Mouse (Mus musculus): ENCODE measurements around the gene Atxn7l2.
A peak's percentile ranks its signal among the peaks of the same experiment; 100 is the strongest.

Atxn7l2 gene

DNA sequence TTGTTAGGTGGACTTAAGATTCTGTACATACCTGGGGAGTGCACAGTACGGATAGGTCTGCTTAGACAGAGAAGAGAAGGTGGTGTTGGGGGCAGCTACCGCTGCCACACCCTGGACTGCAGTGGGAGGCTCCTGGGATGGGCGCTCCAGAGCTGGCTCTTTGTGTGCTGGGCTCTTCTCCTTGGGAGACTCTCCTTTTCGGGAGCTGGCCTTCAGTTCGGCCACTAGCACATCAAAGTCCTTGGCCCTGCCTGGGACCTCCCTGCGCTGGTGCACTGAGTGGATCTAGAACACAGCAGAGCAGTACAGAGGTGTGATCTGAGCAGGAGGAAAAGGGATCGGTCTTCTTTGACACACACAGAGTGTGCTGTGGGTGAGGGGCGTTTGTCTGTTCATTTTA is 5.1 kb downstream of the Atxn7l2 start:
- DNase-seq (ENCODE audit: low spot score in 2 of 2), result no peak

DNA sequence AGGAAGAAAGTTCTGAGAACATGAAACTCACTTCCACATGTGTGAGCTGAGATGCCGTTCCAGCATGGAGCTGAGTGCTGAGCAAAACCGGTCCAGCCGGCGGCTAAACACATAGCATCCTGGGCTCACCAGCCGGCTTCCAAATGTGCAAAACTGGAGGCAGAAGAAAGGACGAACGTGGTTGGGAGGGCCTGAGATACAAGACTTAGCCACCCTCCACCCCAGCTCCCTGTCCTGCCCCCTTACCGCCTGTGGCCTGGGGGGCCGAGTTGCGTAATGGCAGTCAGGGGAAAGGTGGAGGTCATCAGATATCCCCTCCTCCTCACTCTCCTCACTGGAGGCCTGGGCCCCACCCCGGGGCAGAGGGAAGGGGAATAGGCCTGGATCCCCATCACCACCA is 6.3 kb downstream of the Atxn7l2 start:
- no peak for DNase-seq (ENCODE audit: low spot score in 2 of 2)

DNA sequence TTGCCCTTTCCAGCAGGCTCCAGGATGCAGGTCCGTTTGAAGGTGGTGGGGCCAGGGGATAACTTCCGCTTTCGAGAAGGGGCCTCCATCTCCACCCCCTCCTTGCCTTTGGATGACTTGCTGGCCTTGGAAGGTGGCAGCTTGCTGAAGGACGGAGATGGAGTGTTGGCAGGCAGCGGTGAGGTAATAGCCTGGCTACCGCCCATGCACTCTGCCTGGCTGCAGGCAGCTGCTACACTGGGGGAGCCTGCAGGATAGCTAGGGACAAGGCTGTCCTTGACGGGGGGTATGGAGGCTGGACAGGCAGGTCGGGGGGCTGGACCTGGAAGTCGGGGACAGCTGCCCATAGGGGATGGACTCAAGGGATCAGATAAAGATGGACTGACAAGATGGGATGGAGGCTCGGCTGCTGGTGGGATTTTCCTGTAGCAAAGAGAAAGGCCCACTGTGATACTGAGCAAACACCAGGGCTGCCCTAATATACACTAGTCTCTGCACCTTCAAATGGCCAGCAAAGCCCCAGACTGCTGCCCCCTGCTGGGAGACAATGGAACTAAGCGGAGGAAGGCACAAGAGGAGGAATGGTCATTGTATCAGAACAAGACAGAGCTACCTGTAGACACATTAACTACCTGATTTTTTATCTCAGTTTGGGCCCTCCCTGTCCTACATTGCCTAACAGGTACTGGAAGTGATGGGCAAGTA is 7.0 kb downstream of the Atxn7l2 start:
- peak; percentile 81 to 95 for DNase-seq (ENCODE audit: low spot score in 2 of 2)

DNA sequence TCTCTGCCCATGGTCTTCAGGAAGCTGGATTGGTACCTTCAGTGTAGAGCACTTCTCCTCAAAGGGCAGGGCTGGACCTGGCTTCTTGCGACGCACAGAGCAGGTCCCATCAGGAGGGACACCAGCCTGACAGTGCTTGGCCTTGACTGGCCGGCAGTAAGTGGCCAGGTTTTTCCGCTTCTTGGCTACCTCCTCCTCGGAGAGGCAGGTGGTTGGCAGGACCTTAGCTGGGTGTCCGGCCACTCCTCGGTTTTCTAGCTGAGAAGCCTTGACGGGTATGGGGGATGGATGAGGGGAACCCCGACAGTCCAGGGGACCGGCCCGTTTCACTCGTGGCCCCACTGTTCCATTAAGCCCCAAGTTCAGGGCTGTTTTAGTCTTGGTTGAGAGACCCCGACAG is 7.5 kb downstream of the Atxn7l2 start:
- DNase-seq (ENCODE audit: low spot score in 2 of 2), result no peak

DNA sequence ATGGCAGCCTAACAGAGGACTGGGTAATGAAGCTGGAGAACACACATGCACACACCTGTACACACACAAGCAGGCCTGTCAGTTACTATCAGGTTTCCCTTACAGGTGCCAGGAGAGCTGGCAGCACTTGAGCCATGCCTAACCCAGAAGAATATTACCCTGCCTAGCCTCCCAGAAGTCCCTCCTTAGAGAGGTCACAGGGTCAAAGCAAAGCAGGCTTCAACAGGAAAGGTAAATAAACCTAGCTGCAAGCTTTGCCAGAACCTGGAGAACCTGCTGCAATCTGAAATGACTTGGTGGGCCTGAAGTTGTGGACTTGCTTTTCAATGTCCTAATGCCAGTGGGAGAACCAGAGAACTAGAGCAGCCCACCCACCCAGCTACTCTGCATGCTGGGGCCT is 8.2 kb downstream of the Atxn7l2 start:
- DNase-seq (ENCODE audit: low spot score in 2 of 2), result no peak

DNA sequence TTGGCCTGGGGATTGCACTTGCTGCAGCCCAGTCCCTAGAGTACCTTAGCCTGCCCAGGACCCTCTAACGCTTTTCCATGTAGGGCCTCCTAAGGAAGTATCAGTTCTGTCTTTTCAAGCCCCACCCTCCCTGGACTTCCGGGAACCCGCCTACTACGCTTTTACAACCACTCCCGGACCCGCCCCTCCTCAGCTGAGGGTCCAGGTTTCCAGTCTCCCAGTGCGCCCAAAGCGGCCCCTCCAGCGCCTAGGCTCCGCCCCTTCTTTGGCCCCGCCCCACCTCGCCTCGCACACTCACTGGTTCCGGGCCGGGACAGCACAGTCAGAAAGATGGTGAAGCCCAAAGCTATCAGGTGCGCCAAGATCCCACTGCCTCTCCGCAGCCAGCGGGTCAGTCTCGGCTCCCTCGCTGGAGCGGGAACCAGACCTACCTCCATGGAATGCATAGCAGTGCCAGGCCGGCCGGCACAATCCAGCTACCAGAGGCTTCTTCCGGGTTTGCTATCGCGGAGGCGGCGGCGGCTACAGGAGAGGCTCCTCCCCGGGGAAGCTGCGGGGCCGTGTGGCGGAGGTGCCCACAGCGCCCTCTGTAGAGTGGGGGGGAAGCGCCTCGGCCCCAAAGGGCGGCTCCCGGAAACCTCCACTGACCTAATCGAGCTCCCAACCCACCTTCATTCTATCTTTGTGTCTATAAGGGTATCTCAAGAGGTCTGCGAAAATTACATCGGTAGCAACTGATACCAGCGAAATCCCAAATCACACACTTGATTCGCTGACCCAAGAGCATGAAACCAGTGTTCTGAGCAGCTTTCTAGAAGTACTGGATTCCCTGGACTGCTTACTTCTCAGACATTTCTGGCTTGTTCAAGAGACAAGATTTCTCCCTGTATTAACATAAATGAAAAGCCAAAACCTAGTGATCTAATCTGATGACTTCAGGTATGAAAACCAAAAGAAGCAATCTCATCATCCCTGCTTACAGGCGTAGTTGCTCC is 10.1 kb downstream of the Atxn7l2 start, which contains the start of gene Cyb561d1:
TSS of gene Cyb561d1 (minus strand) at position 884 of the 995 bp plus-strand sequence.
- peak; percentile 95 to 97 for DNase-seq (ENCODE audit: low spot score in 2 of 2)

DNA sequence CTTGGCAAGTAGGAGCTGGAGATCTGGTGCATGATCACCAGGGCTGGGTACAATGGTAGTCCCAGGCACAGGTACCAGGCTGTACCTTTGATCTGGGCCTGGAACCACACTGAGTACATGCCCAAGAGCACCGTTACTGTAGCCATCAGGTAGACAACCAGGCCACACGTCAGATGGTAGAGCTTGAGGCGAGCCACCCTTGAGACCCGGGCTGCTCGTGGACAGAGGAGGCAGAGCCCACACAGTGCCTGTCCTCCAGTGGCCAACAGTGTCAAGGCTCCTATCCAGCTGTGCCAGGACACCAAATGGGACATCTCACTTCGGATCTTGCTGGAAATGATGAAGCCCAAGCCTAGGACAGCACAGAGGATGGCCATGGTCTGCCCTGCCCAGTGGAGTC is 11.5 kb downstream of the Atxn7l2 start:
- no peak for DNase-seq (ENCODE audit: low spot score in 2 of 2)

DNA sequence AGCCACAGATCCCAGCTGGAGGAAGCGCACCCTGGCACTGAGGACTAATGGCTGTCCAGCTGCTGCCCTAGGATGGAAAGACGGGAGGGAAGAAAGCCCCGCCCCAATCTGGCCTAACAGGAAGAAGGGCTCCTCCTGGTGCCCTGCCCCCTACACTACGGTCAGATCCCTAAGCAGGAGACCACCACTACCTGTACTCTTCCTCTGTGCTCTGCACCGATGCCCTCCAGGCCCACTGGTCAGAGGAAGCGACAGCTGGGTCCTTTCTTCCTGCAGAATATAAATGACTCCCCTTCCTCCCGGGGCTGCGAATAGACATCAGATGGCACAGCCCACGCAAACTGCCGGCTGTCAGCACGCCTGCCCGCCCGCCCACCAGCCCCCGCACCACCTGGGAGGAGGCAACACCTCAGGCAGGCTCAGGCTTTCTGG is 13.7 kb downstream of the Atxn7l2 start:
- DNase-seq (ENCODE audit: low spot score in 2 of 2), result no peak

DNA sequence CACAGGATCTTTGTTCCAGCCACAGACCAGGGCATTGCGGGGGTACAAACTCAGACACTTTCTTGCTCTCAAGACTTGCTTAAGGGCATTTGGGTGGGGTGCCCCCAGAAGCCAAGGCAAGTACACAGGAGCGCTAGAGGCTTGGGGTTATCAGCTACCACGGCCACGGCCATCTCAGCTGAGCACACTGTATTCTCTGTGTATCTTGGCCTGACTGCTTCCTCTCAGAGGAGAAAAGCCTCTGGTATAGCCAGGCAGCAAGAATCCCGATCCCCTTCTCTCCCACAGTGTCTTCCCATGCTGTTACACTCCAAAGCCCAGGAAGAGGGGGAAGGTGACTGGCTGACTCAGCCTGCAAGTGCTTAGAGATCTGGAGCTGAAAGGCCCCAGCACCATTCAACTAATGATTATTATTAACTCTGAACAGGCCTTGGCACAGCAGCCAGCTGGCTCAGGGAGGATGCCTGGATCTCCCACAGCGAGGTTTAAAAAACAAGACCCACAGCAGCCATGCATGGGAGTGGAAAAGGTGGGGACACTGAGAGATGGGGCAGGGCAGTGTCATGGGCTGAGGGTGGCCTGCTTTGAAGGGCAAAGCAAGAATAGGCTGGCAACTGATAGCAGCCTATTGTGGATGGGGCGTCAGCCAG is 14.7 kb downstream of the Atxn7l2 start:
- DNase-seq (ENCODE audit: low spot score in 2 of 2), result no peak

DNA sequence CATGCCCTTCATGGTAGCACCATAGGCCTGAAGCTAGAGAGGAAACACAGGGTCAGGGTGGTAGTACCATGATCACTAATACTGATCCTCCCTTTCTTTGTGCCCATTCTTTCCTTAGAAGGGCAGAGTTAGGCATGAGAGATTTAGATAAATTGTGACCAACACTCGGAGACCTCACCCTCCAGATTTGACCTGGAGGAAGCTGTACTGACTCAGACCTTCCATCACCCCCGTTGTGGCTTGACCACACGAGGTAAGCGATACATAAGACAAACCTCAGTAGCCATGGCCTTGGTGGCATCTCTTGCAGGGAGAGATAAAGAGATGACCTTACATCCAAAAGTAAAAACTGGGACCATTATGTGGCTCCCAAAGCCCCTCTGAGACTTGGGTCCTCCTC is 15.4 kb downstream of the Atxn7l2 start:
- DNase-seq (ENCODE audit: low spot score in 2 of 2), result no peak

DNA sequence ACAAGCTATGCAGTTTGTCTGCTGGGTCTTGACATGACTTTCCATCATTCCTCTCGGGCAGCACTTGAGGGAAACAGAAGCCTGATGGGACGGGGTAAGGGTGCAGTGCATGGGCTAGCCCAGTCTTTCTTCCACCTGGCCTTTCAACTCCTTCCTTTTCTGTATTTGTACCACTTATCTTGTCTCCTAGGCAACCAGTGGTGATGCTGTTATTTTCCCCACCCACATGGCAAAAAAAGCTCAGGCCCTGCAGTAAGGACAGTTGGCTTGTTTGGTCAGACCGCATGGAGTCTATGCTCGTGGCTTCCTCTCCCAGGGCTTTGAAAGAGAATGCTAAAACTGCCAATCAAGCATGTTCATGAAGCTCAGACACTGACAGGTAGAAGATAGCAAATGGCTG is 17.0 kb downstream of the Atxn7l2 start:
- no peak for DNase-seq (ENCODE audit: low spot score in 2 of 2)

DNA sequence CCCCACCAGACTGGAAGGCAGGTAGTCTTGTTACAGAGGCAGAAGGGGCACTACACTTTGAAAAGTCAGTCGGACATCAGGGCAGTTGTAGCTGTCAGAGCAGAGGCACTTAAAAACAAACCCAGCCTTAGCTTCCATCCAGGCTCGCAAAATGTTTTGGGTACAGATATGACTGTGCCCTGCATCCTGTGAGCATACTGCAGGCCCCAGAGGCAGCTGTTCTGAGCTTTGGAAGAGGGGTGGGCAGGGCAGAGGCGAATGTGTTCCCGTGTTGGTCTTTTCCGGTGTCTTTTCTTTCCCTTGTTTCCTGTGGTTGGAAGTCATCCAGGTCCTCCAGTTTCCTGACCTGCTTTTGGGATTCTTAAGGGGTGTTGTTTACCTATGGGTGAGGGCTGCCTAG is 20.8 kb downstream of the Atxn7l2 start:
- no peak for DNase-seq (ENCODE audit: low spot score in 2 of 2)

DNA sequence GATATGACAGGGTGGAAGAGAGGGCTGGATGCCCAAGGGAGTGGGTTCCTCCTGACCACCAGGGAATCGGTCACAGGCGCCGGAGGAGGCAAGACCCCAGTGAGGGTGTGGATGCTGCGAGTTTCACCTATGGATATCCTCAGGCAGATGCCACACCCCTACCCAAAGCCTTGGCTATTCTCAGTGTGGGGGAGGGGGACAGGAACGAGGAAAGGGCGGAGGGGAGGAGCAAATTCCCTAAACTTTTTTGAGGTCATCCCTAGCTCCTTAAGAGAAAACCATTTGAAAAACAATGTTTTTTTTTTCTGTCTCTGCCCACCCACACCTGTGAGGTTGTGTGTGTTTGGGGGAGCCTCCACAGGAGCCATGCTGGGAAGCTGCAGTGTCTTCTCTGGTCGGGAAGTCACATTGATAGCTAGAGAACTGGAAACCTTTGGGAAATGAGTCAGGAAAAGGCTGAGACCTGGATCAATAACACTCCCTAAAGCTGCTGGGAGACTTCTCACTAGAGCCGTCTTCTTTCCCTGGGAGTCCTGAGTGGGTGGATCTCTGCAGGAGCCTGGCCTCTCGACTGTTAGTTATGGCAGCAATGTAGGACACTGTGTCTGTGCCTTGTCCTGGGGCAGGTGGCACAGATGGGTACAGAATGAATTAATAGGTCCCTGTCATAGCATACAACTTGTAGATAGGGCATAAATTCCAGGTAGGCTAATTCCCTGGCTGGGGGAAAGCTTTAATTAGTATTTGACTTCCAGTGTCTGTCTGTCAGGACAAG is 21.8 kb downstream of the Atxn7l2 start:
- DNase-seq (ENCODE audit: low spot score in 2 of 2), result no peak

DNA sequence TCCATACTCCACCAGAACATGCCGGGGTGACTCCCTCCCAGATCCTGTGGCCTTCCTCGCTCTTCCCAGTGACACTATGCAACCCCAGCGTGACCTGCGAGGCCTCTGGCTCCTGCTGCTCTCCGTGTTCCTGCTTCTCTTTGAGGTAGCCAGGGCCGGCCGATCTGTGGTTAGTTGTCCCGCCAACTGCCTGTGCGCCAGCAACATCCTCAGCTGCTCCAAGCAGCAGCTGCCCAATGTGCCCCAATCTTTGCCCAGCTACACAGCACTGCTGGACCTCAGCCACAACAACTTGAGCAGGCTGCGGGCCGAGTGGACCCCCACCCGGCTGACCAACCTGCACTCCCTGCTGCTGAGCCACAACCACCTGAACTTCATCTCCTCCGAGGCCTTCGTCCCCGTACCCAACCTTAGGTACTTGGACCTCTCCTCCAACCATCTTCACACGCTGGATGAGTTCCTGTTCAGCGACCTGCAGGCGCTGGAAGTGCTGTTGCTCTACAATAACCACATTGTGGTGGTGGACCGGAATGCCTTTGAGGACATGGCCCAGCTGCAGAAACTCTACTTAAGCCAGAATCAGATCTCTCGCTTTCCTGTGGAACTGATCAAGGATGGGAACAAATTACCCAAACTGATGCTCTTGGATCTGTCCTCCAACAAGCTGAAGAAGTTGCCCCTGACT is 23.5 kb downstream of the Atxn7l2 start:
- no peak for DNase-seq (ENCODE audit: low spot score in 2 of 2)

DNA sequence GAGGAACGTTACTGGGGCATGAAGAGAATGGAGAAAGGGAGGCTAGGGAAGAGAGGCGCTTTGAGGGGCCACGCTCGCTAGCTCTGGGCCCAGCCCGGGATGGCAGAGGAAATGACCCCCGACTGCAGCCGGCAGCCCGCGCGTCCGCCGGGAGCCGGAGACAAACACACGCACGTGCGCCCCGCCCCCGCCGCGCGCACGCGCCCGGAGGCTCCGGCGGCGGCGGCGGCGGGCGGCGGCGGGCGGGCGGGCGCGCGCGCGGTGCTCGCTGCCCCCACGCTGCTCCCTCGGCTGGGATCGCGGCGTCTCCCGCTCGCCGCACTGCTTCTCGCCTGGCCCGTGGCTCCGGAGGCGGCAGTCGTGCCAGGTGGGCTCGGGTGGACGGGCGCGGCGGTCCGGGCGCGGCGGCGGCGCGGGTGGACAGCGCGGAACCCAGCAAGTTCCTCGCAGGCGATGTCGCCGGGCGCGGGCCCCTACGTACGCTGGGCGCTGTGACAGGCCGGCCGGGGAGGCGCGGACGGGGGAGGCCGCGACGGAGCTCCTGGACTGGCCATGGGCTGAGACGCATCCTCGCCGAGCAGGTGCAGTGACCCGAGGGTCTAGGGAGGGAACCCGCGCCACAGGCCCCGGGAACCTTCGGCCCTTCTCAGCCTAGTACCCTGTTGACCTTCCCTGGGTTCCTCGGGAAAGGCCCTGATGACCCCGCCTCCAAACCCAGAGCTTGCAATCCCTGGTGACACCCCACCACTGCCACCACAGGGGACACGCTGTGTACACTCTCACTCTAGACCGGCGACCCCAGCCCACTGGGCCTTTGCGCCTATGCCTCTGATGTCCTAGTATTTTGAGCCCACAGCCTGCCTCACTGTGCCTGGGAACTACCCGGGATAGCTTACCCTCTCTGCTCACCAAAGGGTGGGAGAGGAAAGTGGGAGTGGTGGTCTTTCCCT is 24.4 kb downstream of the Atxn7l2 start, which contains the start of gene Amigo1:
TSS of gene Amigo1 (plus strand) at position 238 of the 950 bp plus-strand sequence.
- peak in 1 of 2 experiments; percentile 74 for DNase-seq (ENCODE audit: low spot score in 2 of 2)

DNA sequence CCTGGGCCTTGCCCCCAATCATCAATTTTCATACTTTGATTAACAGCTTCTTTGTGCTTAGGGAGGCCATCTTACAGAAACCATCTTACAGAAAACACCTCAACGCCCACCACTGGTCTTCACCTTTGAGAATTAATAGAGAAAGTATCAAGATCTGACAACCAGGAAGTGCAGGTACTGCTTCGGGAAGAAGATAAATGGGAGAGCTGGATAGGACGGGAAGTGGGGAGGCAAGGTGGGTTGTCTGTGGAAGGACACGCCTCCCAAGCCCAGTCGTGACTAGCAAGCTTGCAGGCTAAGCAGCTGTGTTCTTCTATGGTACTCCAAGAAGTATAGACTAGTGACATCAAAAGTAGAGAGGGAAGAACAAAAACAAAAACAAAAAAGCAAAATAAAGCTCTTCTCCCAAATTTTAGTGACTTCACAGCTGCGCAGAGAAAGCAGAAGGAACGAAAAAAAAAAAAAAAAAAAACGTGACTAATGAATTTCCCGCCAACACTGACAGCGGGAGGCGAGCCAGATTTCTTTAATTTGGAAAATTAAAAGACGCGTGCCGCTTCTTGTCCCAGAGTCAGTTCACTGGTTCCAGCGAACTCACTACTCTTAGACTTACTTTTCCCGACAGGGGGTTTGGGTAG is 25.2 kb downstream of the Atxn7l2 start:
- DNase-seq (ENCODE audit: low spot score in 2 of 2), result no peak

DNA sequence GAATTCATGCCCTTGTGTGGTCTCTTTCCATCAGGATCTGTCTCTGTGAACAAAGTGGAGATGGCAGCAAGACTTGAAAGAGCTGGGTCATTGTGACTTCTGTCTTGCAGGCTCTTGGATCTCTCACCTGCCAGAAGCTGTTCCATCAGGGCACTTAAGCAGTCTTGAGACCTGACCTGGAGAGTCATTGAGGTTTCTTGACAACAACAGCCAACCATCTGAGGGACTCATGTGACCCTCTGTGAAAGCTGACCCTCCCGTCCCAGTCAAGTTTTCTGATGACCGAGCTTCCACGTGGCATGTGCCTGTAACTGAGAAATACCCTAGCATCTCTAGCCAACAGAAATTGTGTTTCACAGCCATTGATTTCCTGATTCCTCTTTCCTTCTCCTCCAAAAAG is 26.0 kb downstream of the Atxn7l2 start:
- DNase-seq (ENCODE audit: low spot score in 2 of 2), result no peak

DNA sequence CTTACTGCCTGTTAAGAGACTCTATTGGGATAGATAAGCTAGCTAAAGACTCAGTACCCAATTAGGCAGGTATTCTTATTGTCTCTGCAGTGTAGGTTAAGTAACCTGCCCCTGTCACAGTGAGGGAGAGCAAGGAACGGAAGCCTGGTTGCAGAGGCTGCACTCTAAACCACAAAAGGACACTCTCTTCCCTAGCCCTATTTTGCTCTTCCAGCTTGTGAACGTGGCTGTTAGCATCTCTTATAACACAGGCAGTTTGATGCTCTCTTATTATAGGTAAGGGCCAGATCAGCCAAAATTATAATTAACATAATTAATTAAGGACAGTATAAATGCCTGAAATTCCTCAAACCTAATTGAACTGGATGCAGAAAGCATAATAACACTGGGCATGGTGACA is 30.2 kb downstream of the Atxn7l2 start:
- no peak for DNase-seq (ENCODE audit: low spot score in 2 of 2)
